Mouse (Mus musculus): ENCODE results near the gene Ano10.
A peak's percentile ranks its signal among the peaks of the same experiment; 100 is the strongest.

Gene Ano10

GRCm38 (mm10) chr9:122244800-122245165, 49.4 kb downstream of the Ano10 start:
- DNase-seq (ENCODE audit: low spot score), result no peak

- peak; percentile 46 for DNase-seq (ENCODE audit: low spot score)
Observed at GRCm38 (mm10) chr9:122244080-122244799, 50.0 kb downstream of the Ano10 start.

GRCm38 (mm10) chr9:122243297-122243696, 50.9 kb downstream of the Ano10 start:
- no peak for DNase-seq (ENCODE audit: low spot score)

- no peak for DNase-seq (ENCODE audit: low spot score)
Observed at GRCm38 (mm10) chr9:122242856-122243255, 51.4 kb downstream of the Ano10 start.

- DNase-seq (ENCODE audit: low spot score), result no peak
Observed at GRCm38 (mm10) chr9:122241812-122242400, 52.3 kb downstream of the Ano10 start.

GRCm38 (mm10) chr9:122240629-122241199, 53.5 kb downstream of the Ano10 start:
- no peak for DNase-seq (ENCODE audit: low spot score)

GRCm38 (mm10) chr9:122234741-122235140, 59.5 kb downstream of the Ano10 start:
- DNase-seq (ENCODE audit: low spot score), result no peak

- no peak for DNase-seq (ENCODE audit: low spot score)
Observed at GRCm38 (mm10) chr9:122233972-122234345, 60.3 kb downstream of the Ano10 start.

GRCm38 (mm10) chr9:122233316-122233971, 60.8 kb downstream of the Ano10 start:
- DNase-seq (ENCODE audit: low spot score), result no peak

- DNase-seq (ENCODE audit: low spot score), result no peak
Observed at GRCm38 (mm10) chr9:122232912-122233311, 61.3 kb downstream of the Ano10 start.

GRCm38 (mm10) chr9:122230701-122231100, 63.5 kb downstream of the Ano10 start:
- no peak for DNase-seq (ENCODE audit: low spot score)

- no peak for DNase-seq (ENCODE audit: low spot score)
Observed at GRCm38 (mm10) chr9:122226419-122226818, 67.8 kb downstream of the Ano10 start.

GRCm38 (mm10) chr9:122225309-122225708, 68.9 kb downstream of the Ano10 start:
- DNase-seq (ENCODE audit: low spot score), result no peak

GRCm38 (mm10) chr9:122223005-122223404, 71.2 kb downstream of the Ano10 start:
- DNase-seq (ENCODE audit: low spot score), result no peak

GRCm38 (mm10) chr9:122219934-122220333, 74.3 kb downstream of the Ano10 start:
- DNase-seq (ENCODE audit: low spot score), result no peak

- no peak for DNase-seq (ENCODE audit: low spot score)
Observed at GRCm38 (mm10) chr9:122216945-122217529, 77.2 kb downstream of the Ano10 start.

- DNase-seq (ENCODE audit: low spot score), result no peak
Observed at GRCm38 (mm10) chr9:122215118-122215517, 79.1 kb downstream of the Ano10 start.

GRCm38 (mm10) chr9:122208311-122208710, 85.9 kb downstream of the Ano10 start:
- no peak for DNase-seq (ENCODE audit: low spot score)

- DNase-seq (ENCODE audit: low spot score), result no peak
Observed at GRCm38 (mm10) chr9:122205543-122206200, 88.6 kb downstream of the Ano10 start.

- DNase-seq (ENCODE audit: low spot score), result no peak
Observed at GRCm38 (mm10) chr9:122204508-122204907, 89.7 kb downstream of the Ano10 start.

GRCm38 (mm10) chr9:122199253-122199652, 95.0 kb downstream of the Ano10 start:
- DNase-seq (ENCODE audit: low spot score), result peak; percentile 22

GRCm38 (mm10) chr9:122198621-122199020, 95.6 kb downstream of the Ano10 start:
- DNase-seq (ENCODE audit: low spot score), result no peak
